Mouse (Mus musculus) kidney, embryonic 14.5 days (tissue): Measurements from ENCODE around the gene Adipor2. TPM values are rescaled to one million over a fixed set of nuclear protein-coding genes. Genes with fewer than 3 reads are reported as not detected.
A peak's percentile ranks its signal among the peaks of the same experiment; 100 is the strongest.
"Not testable (repeated sequence)": the region's sequence is repeated elsewhere in the genome, so short reads cannot be mapped to it uniquely, and the experiment has no call there.

Experiments used
- ATAC-seq: fragments of 200-750 bp; cut with Nextera tagmentation; 2 replicates; pipeline ENCODE4 v1.8.0; 2017; ENCODE audit warnings: moderate number of reproducible peaks, mild to moderate bottlenecking, moderate TSS enrichment, moderate library complexity; ENCODE audit not compliant: low FRiP score, low TSS enrichment
- H3K27ac ChIP-seq: fragments of 300-500 bp; sonication (generic); 2 replicates; pipeline ENCODE4 v1.5.1; 2014; ENCODE audit warnings: low read depth, mild to moderate bottlenecking, low read length, moderate library complexity, mixed read lengths
- H3K27me3 ChIP-seq: fragments of 300-500 bp; sonication (generic); 2 replicates; pipeline ENCODE4 v1.6.1; 2014; ENCODE audit warnings: mild to moderate bottlenecking, low read length; ENCODE audit not compliant: control insufficient read depth, insufficient read depth
- H3K36me3 ChIP-seq: fragments of 300-500 bp; sonication (generic); 2 replicates; pipeline ENCODE4 v1.6.1; 2014; ENCODE audit warnings: low read length, mixed read lengths; ENCODE audit not compliant: control insufficient read depth, insufficient read depth
- H3K4me1 ChIP-seq: fragments of 300-500 bp; sonication (generic); 2 replicates; pipeline ENCODE4 v1.6.1; 2014; ENCODE audit warnings: low read length, mixed read lengths; ENCODE audit not compliant: control insufficient read depth, insufficient read depth
- H3K4me2 ChIP-seq: fragments of 300-500 bp; sonication (generic); replicated peaks from 2 replicates; pipeline ENCODE4 v1.6.1; 2014; ENCODE audit warnings: low read depth, mild to moderate bottlenecking, low read length
- H3K4me3 ChIP-seq: fragments of 300-500 bp; sonication (generic); 2 replicates; pipeline ENCODE4 v1.5.1; 2014; ENCODE audit warnings: mild to moderate bottlenecking, low read length
- H3K9ac ChIP-seq: fragments of 300-500 bp; sonication (generic); 2 replicates; pipeline ENCODE4 v1.6.1; 2014; ENCODE audit warnings: low read depth, mild to moderate bottlenecking, low read length, moderate library complexity
- H3K9me3 ChIP-seq: fragments of 300-500 bp; sonication (generic); 2 replicates; pipeline ENCODE4 v1.6.1; 2016; ENCODE audit warnings: low read length; ENCODE audit not compliant: control insufficient read depth
- WGBS: fragments of 180-500 bp; shearing (Covaris S2); extraction: QIAGEN DNeasy Blood & Tissue Kit; methylation state at CpG from one replicate; pipeline ENCODE4 v1.1.7; 2014; 5-methylcytosine and 5-hydroxymethylcytosine counted together
- polyA plus RNA-seq: library from polyadenylated mRNA; unstranded; fragments of >200 nt; fragmentation: Nextera tagmentation; extraction: Ambion mirVana; gene quantifications from 2 replicates; pipeline ENCODE4 v1.2.1, GENCODE M21; 2014

The Adipor2 gene
- polyA plus RNA-seq, 1 experiment from 2014 or later, result 33.4 TPM

DNA sequence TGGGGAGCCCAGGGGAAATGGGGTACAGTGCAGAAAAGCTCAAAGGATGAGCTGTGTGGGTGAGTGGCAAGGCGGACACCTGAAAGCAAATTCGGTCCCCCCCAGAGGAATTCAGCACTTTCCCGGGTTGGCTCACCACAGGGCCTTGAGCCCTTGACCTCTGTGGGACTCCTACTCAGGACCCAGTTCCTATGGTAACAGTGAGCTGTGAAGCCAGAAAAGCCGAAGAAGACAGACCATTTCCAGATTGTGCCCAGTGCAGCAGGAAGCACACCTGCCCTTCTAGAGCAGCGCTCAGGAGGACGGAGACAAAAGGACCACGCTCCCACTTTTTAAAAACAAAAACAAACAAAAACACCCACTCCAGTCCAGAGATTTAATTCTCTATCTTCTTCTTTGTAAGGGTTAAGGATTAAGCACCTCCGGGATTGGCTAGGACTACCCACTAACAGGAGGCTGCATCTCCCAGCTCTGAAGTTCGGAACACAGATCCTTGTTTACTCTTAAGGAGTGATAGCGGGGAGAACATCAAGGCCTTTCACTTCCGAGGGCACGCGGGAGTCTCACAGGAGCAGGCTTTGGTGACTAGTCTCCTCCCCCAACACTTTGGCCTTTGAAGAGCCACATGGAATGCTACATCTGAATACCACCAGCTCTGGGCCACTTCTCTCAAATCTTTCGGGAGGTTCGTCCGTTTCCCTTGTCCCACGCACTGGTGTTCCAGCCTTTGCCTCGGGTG is 31.0 kb upstream of the Adipor2 start:
- Histone ChIP-seq H3K4me3 (peak overlapping the region; percentile 28), H3K36me3 (no peaks in the 10 kb centered on the region)
- peak; percentile 14; the same call in 1 of the 2 replicates for ATAC-seq

DNA sequence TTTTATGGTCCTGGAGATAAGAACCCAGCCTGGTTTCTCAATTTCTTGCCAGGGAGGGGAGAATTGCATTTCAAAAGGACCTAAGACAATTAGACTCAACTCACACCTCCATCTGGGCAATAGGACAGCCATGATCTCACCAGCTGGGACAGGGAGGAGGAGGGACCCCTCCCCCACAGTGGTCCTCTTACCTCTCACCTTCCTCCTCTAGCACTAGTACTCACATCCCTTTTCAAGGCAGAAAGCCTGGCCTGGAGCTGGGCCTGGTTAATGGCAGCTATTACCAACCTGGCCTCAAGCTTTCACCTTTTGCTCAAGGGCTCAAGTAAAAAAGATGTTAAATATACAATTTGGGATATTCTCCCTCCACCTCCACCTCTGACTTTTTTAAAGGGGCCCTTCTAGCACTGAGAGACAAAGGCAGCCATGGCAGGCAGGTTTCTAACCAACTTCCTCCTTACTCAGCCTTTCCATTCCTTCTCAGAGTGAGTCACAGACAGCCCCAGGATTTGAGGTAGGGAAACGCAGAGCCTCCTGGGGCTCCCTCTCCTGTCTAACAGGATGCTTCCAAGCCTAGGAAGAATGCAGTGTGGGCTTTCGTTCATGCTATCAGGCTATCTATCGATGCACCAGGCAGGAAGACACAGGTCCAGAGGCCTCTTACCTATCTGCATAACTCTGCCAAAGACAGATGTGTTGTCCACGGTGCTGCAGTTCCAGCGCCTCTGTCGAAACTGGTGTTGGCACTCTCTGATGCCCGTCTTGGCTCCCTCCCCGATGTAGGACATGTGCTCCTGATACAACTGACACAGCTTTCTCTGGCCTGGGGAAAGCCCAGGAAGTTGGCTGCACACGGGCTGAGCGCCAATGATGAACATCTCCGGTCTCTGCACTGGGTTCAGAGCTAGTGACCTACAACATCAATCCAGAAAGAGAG is 28.4 kb upstream of the Adipor2 start:
- H3K4me3 ChIP-seq, result no peak overlapping the region
- H3K4me1 ChIP-seq, result peaks cover 15% of the 10 kb centered on the region; the same call in 1 of the 2 replicates
- no peaks in the 10 kb centered on the region for H3K36me3 ChIP-seq
- no peak for ATAC-seq
- no peak overlapping the region for H3K27ac ChIP-seq
- no peak overlapping the region for H3K4me2 ChIP-seq
- H3K9me3 ChIP-seq, result no peaks in the 10 kb centered on the region
- H3K27me3 ChIP-seq, result no peaks in the 10 kb centered on the region
- 56% methylated on average over 11 of the region's 11 CpGs for WGBS
- H3K9ac ChIP-seq, result no peak overlapping the region

More for the DNA sequence above, 31.0 kb upstream of the Adipor2 start:
- Histone ChIP-seq H3K27ac (no peak overlapping the region), H3K4me2 (peak overlapping the region; percentile 62), H3K4me1 (peaks cover 22% of the 10 kb centered on the region; the same call in 1 of the 2 replicates), H3K27me3 (no peaks in the 10 kb centered on the region), H3K9ac (peak overlapping the region; percentile 49), H3K9me3 (no peaks in the 10 kb centered on the region)
- 5% methylated on average over 18 of the region's 18 CpGs for WGBS

DNA sequence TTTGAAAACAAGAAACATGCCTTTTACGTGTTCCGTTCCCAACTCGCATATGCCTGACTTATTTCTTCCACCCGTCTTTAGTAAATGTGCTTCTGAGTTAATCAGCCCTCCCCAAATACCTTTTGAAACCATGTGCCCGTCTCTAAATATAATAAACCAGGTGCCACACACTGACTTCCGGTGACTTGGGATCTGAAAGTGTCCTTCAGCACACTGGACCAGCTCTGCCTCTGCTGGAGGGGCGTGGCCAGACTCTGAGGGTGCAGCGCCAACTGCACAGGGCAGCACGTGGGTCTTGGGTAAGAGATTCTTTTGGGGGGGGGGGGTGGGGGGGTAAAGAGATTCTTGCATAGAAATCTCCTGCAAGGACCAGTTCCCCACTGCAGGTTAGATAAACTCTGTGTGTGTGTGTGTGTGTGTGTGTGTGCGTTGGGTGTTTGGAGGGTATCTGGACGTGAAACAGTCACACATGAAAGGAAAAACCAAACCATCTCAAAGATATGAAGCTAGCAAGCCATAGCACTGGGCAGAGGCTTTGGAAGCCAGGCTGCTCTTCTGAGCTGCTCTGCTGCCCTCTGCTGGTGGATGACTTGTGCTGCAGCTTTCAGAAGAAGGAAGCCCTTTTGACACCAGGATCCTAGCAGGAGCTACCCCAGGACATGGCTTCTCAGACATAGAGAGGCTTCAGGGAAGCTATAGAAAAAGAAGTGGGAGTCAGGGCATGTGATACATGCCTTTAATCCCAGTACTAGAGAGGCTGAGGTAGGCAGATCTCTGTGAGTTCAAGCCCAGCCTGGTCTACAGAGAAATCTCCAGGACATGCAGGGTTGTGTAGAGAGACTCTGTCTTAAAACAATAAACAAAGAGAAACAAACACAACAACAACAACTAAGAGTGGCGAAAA is 26.5 kb upstream of the Adipor2 start:
- peaks cover 7% of the 10 kb centered on the region; the same call in 1 of the 2 replicates for H3K4me1 ChIP-seq
- no peak overlapping the region for H3K4me3 ChIP-seq
- 57% methylated on average over 12 of the region's 12 CpGs for WGBS
- peak; percentile 30; the same call in 1 of the 2 replicates for ATAC-seq
- H3K4me2 ChIP-seq, result no peak overlapping the region
- no peaks in the 10 kb centered on the region for H3K27me3 ChIP-seq
- H3K27ac ChIP-seq, result no peak overlapping the region
- no peaks in the 10 kb centered on the region for H3K9me3 ChIP-seq
- H3K9ac ChIP-seq, result no peak overlapping the region
- H3K36me3 ChIP-seq, result no peaks in the 10 kb centered on the region

DNA sequence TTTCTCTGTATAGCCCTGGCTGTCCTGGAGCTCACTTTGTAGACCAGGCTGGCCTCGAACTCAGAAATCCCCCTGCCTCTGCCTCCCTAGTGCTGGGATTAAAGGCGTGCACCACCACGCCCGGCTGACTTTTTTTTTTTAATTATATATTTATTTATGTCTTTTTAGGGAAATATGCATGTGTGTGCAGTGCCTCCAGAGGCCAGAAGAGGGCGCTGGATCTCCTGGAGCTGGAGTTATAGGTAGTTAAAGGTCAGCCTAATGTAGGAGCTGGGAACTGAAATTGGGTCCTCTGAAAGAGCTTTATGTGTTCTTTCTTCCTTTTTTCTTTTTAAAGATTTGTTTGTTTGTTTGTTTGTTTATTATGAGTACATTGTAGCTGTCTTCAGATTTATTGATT is 25.2 kb upstream of the Adipor2 start:
- not testable (repeated sequence) for H3K9ac ChIP-seq, H3K4me2 ChIP-seq, H3K27ac ChIP-seq, H3K27me3 ChIP-seq, ATAC-seq, H3K4me3 ChIP-seq, H3K9me3 ChIP-seq, H3K4me1 ChIP-seq, H3K36me3 ChIP-seq
- 84% methylated on average over 5 of the region's 5 CpGs for WGBS

DNA sequence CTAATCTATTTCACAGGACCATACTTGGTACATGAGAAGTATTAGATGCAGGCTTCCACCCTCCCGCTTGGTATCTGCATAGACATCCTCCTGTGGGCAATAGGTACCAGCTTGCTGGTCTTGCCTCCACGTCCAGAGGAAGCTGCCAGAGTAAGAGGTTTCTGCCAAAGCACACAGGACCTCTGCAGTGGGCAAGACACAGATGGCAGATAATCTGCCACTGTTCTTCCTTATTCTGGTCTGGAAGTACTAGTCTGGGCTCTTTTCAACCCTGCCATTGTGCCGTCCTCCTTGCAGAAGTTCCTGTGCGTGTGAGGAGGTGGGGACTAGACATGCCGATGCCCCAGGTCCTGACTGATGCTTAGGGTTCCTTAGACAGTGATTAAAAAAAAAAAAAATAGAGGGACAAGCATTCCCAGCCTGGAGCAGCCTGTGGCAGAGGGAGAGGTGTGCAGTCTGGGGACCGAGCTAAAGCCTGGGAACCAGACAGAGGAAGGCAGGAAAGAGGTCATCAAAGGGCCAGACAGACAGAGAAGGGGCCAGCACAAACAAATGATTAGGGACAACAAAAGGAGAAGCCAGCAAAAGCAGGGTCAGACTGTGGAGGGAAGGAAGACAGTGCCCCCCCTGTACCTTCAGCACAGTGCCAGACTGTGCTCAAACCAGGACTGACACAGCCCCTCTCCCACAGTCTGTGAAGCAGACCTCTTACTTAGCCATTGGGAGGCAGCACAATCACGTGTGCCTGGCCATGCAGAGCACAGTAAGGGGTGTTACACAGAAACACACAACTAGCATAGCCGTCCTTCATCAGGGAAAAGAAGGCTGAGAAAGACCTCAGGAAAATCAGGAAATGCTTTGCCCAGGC is 20.6 kb upstream of the Adipor2 start:
- peak; percentile 52; the same call in 1 of the 2 replicates for ATAC-seq
- 47% methylated on average over 8 of the region's 8 CpGs for WGBS
- Histone ChIP-seq H3K9ac (no peak overlapping the region), H3K36me3 (peaks cover 2% of the 10 kb centered on the region; the same call in 1 of the 2 replicates), H3K4me1 (no peaks in the 10 kb centered on the region), H3K4me3 (no peak overlapping the region), H3K4me2 (no peak overlapping the region), H3K9me3 (no peaks in the 10 kb centered on the region), H3K27ac (no peak overlapping the region), H3K27me3 (no peaks in the 10 kb centered on the region)

DNA sequence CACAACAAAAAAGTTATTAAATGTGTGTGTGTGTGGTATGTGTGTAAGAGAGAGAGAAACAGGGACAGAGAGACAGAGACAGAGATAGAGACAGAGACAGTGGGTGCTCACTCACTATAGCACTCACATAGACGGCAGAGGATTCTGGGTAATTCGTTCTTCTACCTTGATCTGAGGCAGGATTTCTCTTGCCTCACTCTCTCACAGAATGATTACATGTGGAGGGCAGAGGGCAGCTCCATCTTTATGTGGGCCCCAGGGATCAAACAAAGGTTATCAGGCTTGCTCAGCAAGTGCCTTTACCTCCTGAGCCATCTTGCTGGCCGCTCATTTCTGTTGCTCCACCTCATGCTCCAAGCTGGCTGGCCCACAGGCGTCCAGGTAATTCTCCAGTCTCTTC is 16.9 kb upstream of the Adipor2 start:
- no peak overlapping the region for H3K9ac ChIP-seq
- H3K27me3 ChIP-seq, result no peaks in the 10 kb centered on the region
- ATAC-seq, result no peak
- no peaks in the 10 kb centered on the region for H3K4me1 ChIP-seq
- 86% methylated on average over 4 of the region's 4 CpGs for WGBS
- H3K9me3 ChIP-seq, result no peaks in the 10 kb centered on the region
- H3K27ac ChIP-seq, result no peak overlapping the region
- H3K4me2 ChIP-seq, result no peak overlapping the region
- peaks cover 2% of the 10 kb centered on the region; the same call in 1 of the 2 replicates for H3K36me3 ChIP-seq
- H3K4me3 ChIP-seq, result no peak overlapping the region

DNA sequence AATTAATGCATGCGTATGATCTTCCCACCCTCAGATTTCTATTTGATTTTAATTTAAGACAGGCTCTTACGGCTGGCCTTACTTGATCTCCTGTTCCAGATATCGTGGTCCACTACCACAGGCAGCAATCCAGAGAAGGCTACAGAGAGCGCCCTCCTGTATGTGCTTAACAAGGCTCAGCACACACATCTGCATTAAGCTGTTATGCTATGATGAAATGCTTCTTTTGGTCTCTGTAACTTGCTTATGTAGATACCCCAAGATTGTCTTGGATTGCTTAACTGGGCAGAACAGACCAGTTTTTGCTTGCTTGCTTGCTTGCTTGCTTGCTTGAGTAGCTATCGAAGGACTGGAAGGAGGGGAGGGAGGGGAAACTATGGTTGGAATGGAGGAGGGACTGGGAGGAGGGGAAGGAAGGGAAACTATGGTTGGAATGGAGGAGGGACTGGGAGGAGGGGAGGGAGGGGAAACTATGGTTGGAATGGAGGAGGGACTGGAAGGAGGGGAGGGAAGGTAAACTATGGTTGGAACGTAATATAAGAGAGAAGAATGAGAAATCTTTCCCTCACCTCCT is 14.3 kb upstream of the Adipor2 start:
- Histone ChIP-seq H3K9ac (no peak overlapping the region), H3K27ac (no peak overlapping the region; the same call in 1 of the 2 replicates), H3K4me2 (no peak overlapping the region), H3K9me3 (0 out of 2 replicates have a peak, but pooled peaks cover 3% of the 10 kb centered on the region), H3K4me3 (no peak overlapping the region), H3K27me3 (no peaks in the 10 kb centered on the region), H3K4me1 (no peaks in the 10 kb centered on the region), H3K36me3 (peaks cover 2% of the 10 kb centered on the region; the same call in 1 of the 2 replicates)
- 68% methylated on average over 6 of the region's 6 CpGs for WGBS
- 0 out of 2 replicates have a peak, but pooled peaks have one; percentile 40 for ATAC-seq
